Mouse (Mus musculus) embryonic fibroblast, embryonic 13.5 days (primary cell): ENCODE data around the gene Irx1. TPM values are rescaled to one million over a fixed set of nuclear protein-coding genes. Genes with fewer than 3 reads are reported as not detected.

Experiments used
- H3K27ac ChIP-seq: 2 replicates; pipeline ENCODE4 v1.5.1; 2012; ENCODE audit warnings: low read length, control low read depth, inconsistent platforms; ENCODE audit not compliant: insufficient read depth
- H3K4me1 ChIP-seq: 2 replicates; pipeline ENCODE4 v1.6.1; 2011; ENCODE audit warnings: low read length; ENCODE audit not compliant: control insufficient read depth, insufficient read depth
- H3K4me3 ChIP-seq: 2 replicates; pipeline ENCODE4 v1.5.1; 2011; ENCODE audit warnings: mild to moderate bottlenecking, control low read depth, low read length; ENCODE audit not compliant: insufficient read depth
- CTCF ChIP-seq: IDR thresholded peaks from 2 replicates; pipeline ENCODE4 v1.5.1; 2011; ENCODE audit warnings: mild to moderate bottlenecking, control low read depth, low read length, moderate library complexity, borderline replicate concordance; ENCODE audit not compliant: insufficient read depth
- POLR2A ChIP-seq: IDR thresholded peaks from 2 replicates; pipeline ENCODE4 v1.6.1; 2011; ENCODE audit warnings: low read depth, mild to moderate bottlenecking, control low read depth, low read length, moderate library complexity
- polyA plus RNA-seq: library from polyadenylated mRNA; stranded (reverse); fragments of >200 nt; gene quantifications from 2 replicates; pipeline ENCODE4 v1.2.4, GENCODE M21; 2011; ENCODE audit warnings: low read depth; ENCODE audit not compliant: missing spikeins, insufficient read length

The Irx1 gene
- polyA plus RNA-seq, 1 experiment, result 39.1 TPM

GRCm38 (mm10) chr13:71961891-71962660, 1.4 kb downstream of the Irx1 start:
- Histone ChIP-seq H3K4me3 (peak overlapping the region; percentile 79), H3K27ac (0 out of 2 replicates have a peak overlapping the region, but pooled peaks have one; percentile 30), H3K4me1 (no peaks in the 10 kb centered on the region)
- TF ChIP-seq POLR2A (no peak), CTCF (no peak)

DNA sequence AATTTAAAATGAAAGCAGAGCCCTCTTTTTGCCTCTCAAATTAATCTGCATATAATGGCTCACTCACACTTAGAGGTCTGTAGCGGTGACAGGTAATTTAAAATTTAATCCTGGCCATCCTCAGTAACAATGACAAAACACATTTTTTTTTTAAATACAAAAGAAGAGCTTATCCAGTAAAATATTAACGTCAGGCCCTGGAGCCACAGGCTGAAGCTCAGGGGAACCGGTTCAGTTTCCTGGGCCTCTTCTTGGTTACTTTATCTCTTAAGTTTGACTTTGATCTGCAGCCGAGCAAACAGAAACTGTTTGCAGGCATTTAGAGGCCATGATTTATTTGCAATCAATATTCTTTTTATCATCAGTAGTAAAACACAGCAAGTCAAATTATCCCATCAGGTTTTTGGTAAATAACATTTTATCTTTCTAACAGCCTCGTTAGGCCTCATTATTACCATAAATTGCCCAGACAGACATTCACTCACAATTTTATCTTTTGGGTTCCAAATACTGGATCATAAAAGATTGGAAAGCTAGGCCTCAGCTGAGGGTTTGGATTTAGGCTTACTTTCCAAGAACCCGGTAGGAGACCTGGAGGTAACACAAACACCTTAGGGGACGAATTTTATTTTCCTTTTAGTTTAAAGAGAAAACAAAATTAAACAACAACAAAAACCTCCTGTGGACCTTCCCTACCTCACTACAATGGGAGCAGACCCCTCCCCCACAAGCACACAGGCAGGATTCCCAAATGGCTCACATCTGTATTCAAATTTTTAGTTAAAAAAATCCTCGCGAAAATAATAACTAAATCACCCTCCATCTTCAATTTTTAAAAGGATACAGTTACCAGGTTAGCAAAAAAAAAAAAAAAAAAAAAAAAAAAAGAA, 2.4 kb downstream of the Irx1 start:
- Histone ChIP-seq H3K4me3 (peak overlapping the region; percentile 79), H3K4me1 (no peaks in the 10 kb centered on the region), H3K27ac (peak overlapping the region; percentile 69)
- TF ChIP-seq CTCF (no peak), POLR2A (no peak)

DNA sequence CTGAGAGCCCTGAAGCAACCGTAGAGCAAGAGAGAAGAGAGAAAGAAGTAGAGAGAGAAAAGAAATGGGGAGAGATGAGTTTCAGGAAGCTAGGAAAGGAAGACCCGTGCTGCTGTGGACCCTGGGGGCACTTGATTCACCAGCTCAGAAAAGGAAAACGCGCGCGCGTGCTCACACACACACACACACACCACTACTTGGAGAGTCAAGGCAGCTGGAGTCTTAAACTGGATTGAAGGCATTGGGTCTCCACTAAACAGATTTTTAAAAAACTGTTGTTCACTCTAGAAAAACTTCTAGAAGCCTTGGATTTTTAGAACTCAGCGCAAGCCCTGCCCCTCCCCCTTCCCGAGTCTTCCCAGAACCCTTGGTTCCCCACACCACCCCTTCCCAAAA, 3.2 kb downstream of the Irx1 start:
- Histone ChIP-seq H3K4me1 (no peaks in the 10 kb centered on the region), H3K27ac (peak overlapping the region; percentile 69), H3K4me3 (peak overlapping the region; percentile 35)
- TF ChIP-seq CTCF (no peak), POLR2A (no peak)

DNA sequence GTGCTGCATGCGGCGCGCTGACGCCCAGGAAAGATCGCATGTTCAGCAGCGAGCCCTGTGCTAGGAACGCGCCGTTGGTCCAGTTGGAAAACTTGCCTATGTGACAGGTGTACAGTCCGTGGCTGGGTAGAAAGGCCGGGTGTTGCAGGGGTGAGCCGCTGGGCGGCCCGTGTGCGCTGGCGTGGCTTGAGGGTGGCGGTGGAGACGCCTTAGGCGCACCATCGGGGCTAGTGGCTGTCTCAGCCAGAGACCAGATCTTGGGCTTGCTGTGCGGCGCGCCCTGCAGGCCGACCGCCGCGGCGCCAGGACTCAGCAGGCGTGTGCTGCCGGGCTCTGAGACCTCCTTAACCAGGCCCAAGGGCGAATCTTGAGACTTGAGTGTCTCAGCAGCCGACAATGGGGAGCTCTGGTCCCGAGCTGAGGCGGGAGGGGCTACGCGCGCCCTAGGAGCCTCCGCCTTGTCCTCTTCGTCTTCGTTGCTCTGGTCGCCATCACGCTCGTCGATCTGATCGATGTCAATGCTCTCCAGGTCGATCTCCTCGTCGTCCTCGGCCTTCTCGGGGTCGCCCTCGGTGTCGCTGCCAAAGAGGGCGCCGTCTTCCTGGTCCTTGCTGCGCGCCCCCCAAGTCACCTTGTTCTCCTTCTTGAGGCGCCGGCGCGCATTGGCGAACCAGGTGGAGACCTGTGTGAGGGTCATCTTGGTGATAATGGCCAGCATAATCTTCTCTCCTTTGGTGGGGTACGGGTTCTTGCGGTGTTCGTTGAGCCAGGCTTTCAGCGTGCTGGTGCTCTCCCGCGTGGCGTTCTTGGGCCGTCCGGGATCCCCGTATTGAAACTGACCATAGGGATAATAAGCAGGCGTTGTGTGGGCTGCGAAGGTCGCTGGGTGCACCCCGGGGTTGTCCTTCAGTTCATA, 3.9 kb downstream of the Irx1 start:
- Histone ChIP-seq H3K27ac (peak overlapping the region; percentile 69), H3K4me3 (peak overlapping the region; percentile 35), H3K4me1 (no peaks in the 10 kb centered on the region)
- TF ChIP-seq CTCF (no peak), POLR2A (no peak)

DNA sequence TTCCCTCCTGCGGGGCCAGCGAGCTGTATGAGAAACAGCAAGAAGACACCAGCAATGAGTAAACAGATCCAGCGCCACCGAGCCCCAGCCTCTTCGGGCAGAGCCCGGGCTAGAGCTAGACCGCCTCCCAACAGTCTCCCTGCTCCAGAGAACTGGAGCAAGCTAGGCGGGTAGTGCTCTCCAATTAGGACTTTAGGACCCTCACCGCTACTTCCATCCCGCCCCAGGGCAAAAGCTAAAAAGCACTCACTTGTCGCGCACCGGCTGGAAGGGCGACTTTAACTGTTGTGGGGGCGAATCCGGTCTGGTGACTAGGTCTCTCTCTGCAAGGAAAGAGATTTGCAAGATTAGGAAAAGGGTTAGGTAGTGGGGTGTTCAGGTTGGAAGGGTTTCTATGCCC, 4.9 kb downstream of the Irx1 start:
- H3K4me3 ChIP-seq, result peak overlapping the region; percentile 35
- H3K4me1 ChIP-seq, result no peaks in the 10 kb centered on the region
- peak overlapping the region; percentile 69 for H3K27ac ChIP-seq
- TF ChIP-seq POLR2A, result peak; percentile 24; the same call in 1 of the 2 replicates
- no peak for TF ChIP-seq CTCF

- Histone ChIP-seq H3K27ac (peak overlapping the region; percentile 29; the same call in 1 of the 2 replicates), H3K4me1 (no peaks in the 10 kb centered on the region), H3K4me3 (peak overlapping the region; percentile 40)
Observed at GRCm38 (mm10) chr13:71957811-71958351, 5.6 kb downstream of the Irx1 start.

DNA sequence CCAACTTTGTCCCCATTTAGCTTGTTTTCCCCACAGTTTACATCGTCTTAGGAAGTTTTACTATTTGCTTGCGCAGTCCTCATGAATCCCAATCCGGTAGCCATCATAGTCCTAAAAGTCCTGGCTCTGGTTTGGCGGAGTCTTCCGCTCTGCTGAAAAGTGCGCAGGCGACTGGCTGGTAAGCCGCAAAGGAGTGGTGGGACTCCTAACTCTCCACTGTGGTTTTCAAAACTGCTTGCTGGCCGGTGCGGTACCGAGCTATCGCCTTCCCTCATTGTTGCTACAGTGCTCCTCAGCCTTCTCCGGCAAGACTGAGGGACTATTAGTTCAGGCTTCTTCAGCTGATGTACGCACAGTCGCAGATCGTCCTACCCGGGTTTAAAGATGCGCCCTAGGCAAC, 6.4 kb downstream of the Irx1 start:
- TF ChIP-seq POLR2A, result no peak
- no peak for TF ChIP-seq CTCF
- Histone ChIP-seq H3K4me3 (peak overlapping the region; percentile 40), H3K27ac (no peak overlapping the region), H3K4me1 (no peaks in the 10 kb centered on the region)

More at GRCm38 (mm10) chr13:71957811-71958351, 5.6 kb downstream of the Irx1 start:
- no peak for TF ChIP-seq POLR2A
- TF ChIP-seq CTCF, result no peak

- Histone ChIP-seq H3K27ac (no peak overlapping the region), H3K4me1 (no peaks in the 10 kb centered on the region), H3K4me3 (no peak overlapping the region)
- TF ChIP-seq CTCF (peak; percentile 57; the same call in 1 of the 2 replicates), POLR2A (no peak)
Observed at GRCm38 (mm10) chr13:71956481-71956880, 7.0 kb downstream of the Irx1 start.

DNA sequence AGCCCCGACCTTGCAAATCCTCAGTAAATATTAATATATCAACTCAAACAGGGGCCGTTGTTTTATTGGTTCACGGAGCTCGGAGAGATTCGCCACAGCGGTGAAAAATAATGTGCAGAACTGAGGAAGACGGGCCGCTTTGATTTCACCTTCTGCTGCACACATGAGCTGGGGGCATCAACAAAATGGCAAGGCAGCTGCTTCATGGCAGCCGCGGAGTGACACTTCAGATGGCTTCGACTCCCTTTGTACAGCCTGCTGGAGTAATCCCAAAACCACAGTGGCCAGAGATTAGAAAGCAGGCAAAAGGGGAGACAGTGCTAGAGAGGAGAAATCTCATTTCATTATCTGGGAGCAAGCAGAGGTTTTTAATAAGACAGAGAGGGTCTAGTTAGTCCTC, 11.6 kb downstream of the Irx1 start:
- Histone ChIP-seq H3K27ac (no peak overlapping the region), H3K4me1 (no peaks in the 10 kb centered on the region), H3K4me3 (no peak overlapping the region)
- TF ChIP-seq POLR2A (no peak), CTCF (no peak)
